Mouse (Mus musculus) CD4-positive, CD25-positive, alpha-beta regulatory T cell, adult 9 weeks (primary cell): ENCODE results near the gene Lipo2. TPM values are rescaled to one million over a fixed set of nuclear protein-coding genes. Genes with fewer than 3 reads are reported as not detected.

Experiments
- polyA plus RNA-seq: library from polyadenylated mRNA; unstranded; fragments of 100-300 nt; shearing (Covaris generic); gene quantifications from one replicate; pipeline ENCODE4 v1.2.1, GENCODE M21; 2017

The Lipo2 gene
- polyA plus RNA-seq: 0.32 TPM

GRCm38 (mm10) chr19:33751259-33751658, at the start of gene Lipo2:
TSS of gene Lipo2 (minus strand) at chr19:33751359.

GRCm38 (mm10) chr19:33787359-33787758, 36.2 kb upstream of the Lipo2 start, which contains the start of gene Lipo1:
TSS of gene Lipo1 (minus strand) at chr19:33787459.

GRCm38 (mm10) chr19:33761287-33762086, 10.3 kb upstream of the Lipo2 start, which contains the start of gene Lipo3:
TSS of gene Lipo3 (minus strand) at chr19:33761951.

Other genes starting within 250 kb of the Lipo2 start
- gene Lipo4, start 233.6 kb downstream of the Lipo2 start, polyA plus RNA-seq: not detected
- not detected for gene Gm8978, start 126.1 kb downstream of the Lipo2 start, polyA plus RNA-seq
- 18.4 TPM for gene Lipo3, start 10.6 kb upstream of the Lipo2 start, polyA plus RNA-seq
- gene Lipo1, start 36.1 kb upstream of the Lipo2 start, polyA plus RNA-seq: not detected
- gene Lipf, start 209.8 kb upstream of the Lipo2 start, polyA plus RNA-seq: not detected